Mouse (Mus musculus) stomach, embryonic 15.5 days (tissue): Measurements from ENCODE around the gene Thsd7b. TPM values are rescaled to one million over a fixed set of nuclear protein-coding genes. Genes with fewer than 3 reads are reported as not detected.

ENCODE experiments used
- ATAC-seq: fragments of 200-750 bp; cut with Nextera tagmentation; 2 replicates; pipeline ENCODE4 v1.8.0; 2017; ENCODE audit warnings: low read depth, moderate number of reproducible peaks, moderate TSS enrichment; ENCODE audit not compliant: insufficient read depth, low FRiP score
- H3K27ac ChIP-seq: fragments of 300-500 bp; sonication (generic); 2 replicates; pipeline ENCODE4 v1.5.1; 2015; ENCODE audit warnings: mild to moderate bottlenecking, inconsistent platforms
- H3K27me3 ChIP-seq: fragments of 300-500 bp; sonication (generic); replicated peaks from 2 replicates; pipeline ENCODE4 v1.6.1; 2015; ENCODE audit warnings: inconsistent platforms
- H3K36me3 ChIP-seq: fragments of 300-500 bp; sonication (generic); 2 replicates; pipeline ENCODE4 v1.6.1; 2015; ENCODE audit warnings: inconsistent platforms
- H3K4me1 ChIP-seq: fragments of 300-500 bp; sonication (generic); 2 replicates; pipeline ENCODE4 v1.6.1; 2015; ENCODE audit warnings: inconsistent platforms
- H3K4me2 ChIP-seq: fragments of 300-500 bp; sonication (generic); 2 replicates; pipeline ENCODE4 v1.6.1; 2015; ENCODE audit warnings: mild to moderate bottlenecking, inconsistent platforms
- H3K4me3 ChIP-seq: fragments of 300-500 bp; sonication (generic); replicated peaks from 2 replicates; pipeline ENCODE4 v1.5.1; 2015; ENCODE audit warnings: inconsistent platforms
- H3K9ac ChIP-seq: fragments of 300-500 bp; sonication (generic); 2 replicates; pipeline ENCODE4 v1.6.1; 2015; ENCODE audit warnings: inconsistent platforms
- H3K9me3 ChIP-seq: fragments of 300-500 bp; sonication (generic); 2 replicates; pipeline ENCODE4 v1.6.1; 2016; ENCODE audit warnings: inconsistent platforms
- WGBS: fragments of 180-500 bp; shearing (Covaris S2); methylation state at CpG from one replicate; pipeline ENCODE4 v1.1.7; 2015; 5-methylcytosine and 5-hydroxymethylcytosine counted together
- polyA plus RNA-seq: library from polyadenylated mRNA; unstranded; fragments of >200 nt; fragmentation: Nextera tagmentation; extraction: Ambion mirVana; gene quantifications from 2 replicates; pipeline ENCODE4 v1.2.1, GENCODE M21; 2015

The Thsd7b gene
- polyA plus RNA-seq, 1 experiment from 2014 or later: 0.64 TPM

DNA sequence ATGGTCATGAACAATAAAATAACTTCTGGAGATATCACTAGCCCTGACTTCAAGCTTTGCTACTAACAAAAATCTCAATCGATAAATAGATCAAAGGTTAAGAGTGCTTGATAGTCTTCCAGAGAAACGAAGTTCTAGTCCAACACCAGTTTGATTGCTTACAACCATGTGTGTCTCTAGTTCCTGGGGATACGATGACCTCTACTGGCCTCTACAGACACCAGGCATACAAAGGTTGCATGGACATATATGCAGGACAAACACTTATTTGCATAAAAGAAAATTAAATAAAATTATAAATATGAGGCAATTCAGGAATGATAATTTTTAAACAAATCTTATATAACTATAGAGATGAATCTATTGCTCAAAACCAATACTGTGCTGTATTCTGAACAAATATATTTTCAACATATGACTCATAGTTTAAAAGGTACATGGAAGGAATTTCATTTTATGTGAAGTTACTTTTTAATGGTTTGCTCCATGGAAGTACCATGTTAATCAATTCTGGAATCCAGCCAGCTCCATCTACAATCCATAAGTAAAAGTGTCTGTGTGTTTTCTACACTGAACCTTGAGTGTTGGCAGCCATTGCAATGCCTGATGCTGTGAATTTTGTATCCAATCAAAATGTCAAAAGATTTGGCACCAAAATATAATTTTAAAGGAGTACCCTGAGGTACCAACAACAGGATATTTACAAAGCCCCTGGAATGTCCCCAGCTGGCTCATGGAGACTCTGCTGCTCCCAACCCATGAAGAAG, 793.3 kb downstream of the Thsd7b start:
- H3K27ac ChIP-seq: no peak overlapping the region
- no peak overlapping the region for H3K9ac ChIP-seq
- H3K27me3 ChIP-seq: no peaks in the 10 kb centered on the region
- WGBS: 80% methylated on average over 3 of the region's 3 CpGs
- H3K4me2 ChIP-seq: no peak overlapping the region
- H3K4me1 ChIP-seq: no peaks in the 10 kb centered on the region
- no peaks in the 10 kb centered on the region for H3K9me3 ChIP-seq
- H3K36me3 ChIP-seq: no peaks in the 10 kb centered on the region
- ATAC-seq: no peak
- H3K4me3 ChIP-seq: no peak overlapping the region

GRCm38 (mm10) chr1:130083788-130084187, 810.7 kb downstream of the Thsd7b start:
- WGBS: 66% methylated on average over 2 of the region's 2 CpGs
- Histone ChIP-seq H3K27me3 (no peaks in the 10 kb centered on the region), H3K9ac (no peak overlapping the region), H3K27ac (no peak overlapping the region), H3K36me3 (no peaks in the 10 kb centered on the region), H3K4me2 (no peak overlapping the region), H3K9me3 (no peaks in the 10 kb centered on the region), H3K4me1 (no peaks in the 10 kb centered on the region), H3K4me3 (no peak overlapping the region)
- ATAC-seq: no peak

GRCm38 (mm10) chr1:130085207-130085606, 812.1 kb downstream of the Thsd7b start:
- ATAC-seq: no peak
- Histone ChIP-seq H3K9ac (no peak overlapping the region), H3K27me3 (no peaks in the 10 kb centered on the region), H3K4me1 (no peaks in the 10 kb centered on the region), H3K36me3 (no peaks in the 10 kb centered on the region), H3K9me3 (no peaks in the 10 kb centered on the region), H3K4me2 (no peak overlapping the region), H3K4me3 (no peak overlapping the region), H3K27ac (no peak overlapping the region)
- WGBS: 57% methylated on average over 3 of the region's 3 CpGs

DNA sequence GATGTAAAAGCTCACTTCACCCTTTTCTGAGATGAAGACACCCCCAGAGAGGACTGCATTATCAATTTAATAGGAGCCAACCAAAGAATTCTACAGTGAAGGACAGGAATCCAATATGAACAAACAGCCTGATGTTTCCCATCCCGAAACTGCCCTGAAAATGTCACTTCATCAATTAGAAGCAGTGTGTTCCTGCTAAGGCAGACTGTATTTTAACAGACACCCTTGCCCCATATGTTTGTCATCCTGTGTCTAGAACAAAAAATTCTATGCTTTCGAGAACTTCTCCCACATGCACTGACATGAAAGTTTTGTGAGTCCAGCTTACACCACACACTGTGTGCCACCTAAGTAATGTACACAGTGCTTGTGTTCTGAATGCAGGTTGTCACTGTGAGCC, 812.8 kb downstream of the Thsd7b start:
- Histone ChIP-seq H3K4me2 (no peak overlapping the region), H3K4me1 (no peaks in the 10 kb centered on the region), H3K36me3 (no peaks in the 10 kb centered on the region), H3K27ac (no peak overlapping the region), H3K27me3 (no peaks in the 10 kb centered on the region), H3K4me3 (no peak overlapping the region), H3K9me3 (no peaks in the 10 kb centered on the region), H3K9ac (no peak overlapping the region)
- no peak for ATAC-seq
- 76% methylated on average over 2 of the region's 2 CpGs for WGBS

DNA sequence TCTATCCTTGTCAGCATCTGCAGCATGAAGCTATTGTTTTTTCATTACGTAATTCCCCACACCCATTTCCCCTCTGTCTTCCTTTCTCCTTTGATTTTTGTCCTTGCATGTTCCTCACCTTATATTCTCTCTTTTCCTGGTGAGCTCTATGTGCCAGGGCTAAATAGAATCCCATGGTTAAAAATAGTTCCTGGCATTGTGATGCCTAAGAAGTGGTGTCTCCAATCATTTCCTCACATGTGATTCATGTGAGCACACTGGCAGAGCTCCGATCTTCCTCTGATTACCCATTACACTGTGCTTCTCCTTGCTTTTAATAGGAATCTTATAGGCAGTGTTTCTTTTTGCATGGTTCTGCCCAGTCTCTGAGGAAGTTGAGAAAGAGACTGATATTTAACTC, 826.1 kb downstream of the Thsd7b start:
- WGBS: 76% methylated on average over 2 of the region's 2 CpGs
- no peak overlapping the region for H3K4me3 ChIP-seq
- H3K27ac ChIP-seq: no peak overlapping the region
- no peaks in the 10 kb centered on the region for H3K27me3 ChIP-seq
- no peak for ATAC-seq
- H3K9ac ChIP-seq: no peak overlapping the region
- no peaks in the 10 kb centered on the region for H3K4me1 ChIP-seq
- H3K36me3 ChIP-seq: no peaks in the 10 kb centered on the region
- no peak overlapping the region for H3K4me2 ChIP-seq
- H3K9me3 ChIP-seq: no peaks in the 10 kb centered on the region

GRCm38 (mm10) chr1:130112580-130113314, 839.6 kb downstream of the Thsd7b start:
- Histone ChIP-seq H3K9me3 (no peaks in the 10 kb centered on the region), H3K9ac (no peak overlapping the region), H3K36me3 (no peaks in the 10 kb centered on the region), H3K27ac (no peak overlapping the region), H3K4me2 (no peak overlapping the region), H3K4me3 (no peak overlapping the region), H3K4me1 (no peaks in the 10 kb centered on the region), H3K27me3 (no peaks in the 10 kb centered on the region)
- WGBS: 74% methylated on average over 1 of the region's 1 CpGs
- no peak; the same call in 1 of the 2 replicates for ATAC-seq

GRCm38 (mm10) chr1:130113549-130113948, 840.4 kb downstream of the Thsd7b start:
- WGBS: 94% methylated on average over 2 of the region's 2 CpGs
- H3K9me3 ChIP-seq: no peaks in the 10 kb centered on the region
- no peak overlapping the region for H3K4me3 ChIP-seq
- no peaks in the 10 kb centered on the region for H3K27me3 ChIP-seq
- H3K9ac ChIP-seq: no peak overlapping the region
- no peaks in the 10 kb centered on the region for H3K36me3 ChIP-seq
- no peak overlapping the region for H3K27ac ChIP-seq
- no peaks in the 10 kb centered on the region for H3K4me1 ChIP-seq
- H3K4me2 ChIP-seq: no peak overlapping the region
- ATAC-seq: no peak

GRCm38 (mm10) chr1:130130901-130131300, 857.8 kb downstream of the Thsd7b start:
- no peak for ATAC-seq
- H3K27ac ChIP-seq: no peak overlapping the region
- H3K9me3 ChIP-seq: no peaks in the 10 kb centered on the region
- no peaks in the 10 kb centered on the region for H3K36me3 ChIP-seq
- H3K4me2 ChIP-seq: no peak overlapping the region
- WGBS: 85% methylated on average over 3 of the region's 3 CpGs
- no peak overlapping the region for H3K4me3 ChIP-seq
- no peaks in the 10 kb centered on the region for H3K4me1 ChIP-seq
- no peak overlapping the region for H3K9ac ChIP-seq
- no peaks in the 10 kb centered on the region for H3K27me3 ChIP-seq

DNA sequence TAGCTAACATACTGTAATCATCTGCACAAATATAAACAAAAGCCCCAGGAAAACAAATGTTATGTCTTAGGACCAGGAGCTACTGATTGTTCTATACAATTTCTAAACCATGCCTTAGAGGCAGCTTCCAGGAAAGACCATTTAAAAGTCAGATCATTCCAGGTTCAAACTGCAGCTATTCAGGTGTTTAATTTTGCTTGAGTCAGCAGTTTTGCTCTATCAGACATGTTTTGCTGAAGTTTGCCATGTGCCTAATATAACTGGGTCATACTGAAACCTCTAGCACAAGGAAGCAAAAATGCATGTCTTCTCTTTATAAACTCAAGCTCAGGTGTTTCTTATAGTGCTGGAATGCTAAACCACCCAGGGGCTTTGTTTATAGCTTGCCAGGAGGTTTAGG, 893.1 kb downstream of the Thsd7b start:
- ATAC-seq: no peak
- no peaks in the 10 kb centered on the region for H3K27me3 ChIP-seq
- no peak overlapping the region for H3K27ac ChIP-seq
- no peaks in the 10 kb centered on the region for H3K9me3 ChIP-seq
- no peak overlapping the region for H3K4me2 ChIP-seq
- H3K36me3 ChIP-seq: no peaks in the 10 kb centered on the region
- H3K9ac ChIP-seq: no peak overlapping the region
- no peaks in the 10 kb centered on the region for H3K4me1 ChIP-seq
- no peak overlapping the region for H3K4me3 ChIP-seq

DNA sequence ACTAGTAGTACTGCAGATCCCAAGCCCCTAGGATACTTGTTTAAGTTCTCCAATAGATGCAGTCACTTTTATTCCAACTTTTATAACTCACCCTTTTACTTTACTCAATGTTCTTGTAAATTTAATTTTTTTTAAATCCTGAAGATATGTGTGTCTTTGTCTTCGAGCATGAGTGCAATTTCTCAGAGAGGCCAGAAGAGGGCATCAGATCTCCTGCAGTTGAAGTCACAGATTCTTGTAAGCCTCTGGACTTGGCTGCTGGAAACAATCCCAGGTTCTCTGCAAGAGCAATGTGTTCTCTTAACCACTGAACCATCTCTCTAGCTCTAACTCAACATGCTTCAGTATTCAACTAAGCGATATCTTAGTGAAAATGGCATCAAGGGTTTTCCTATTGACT, 894.2 kb downstream of the Thsd7b start:
- H3K9ac ChIP-seq: no peak overlapping the region
- no peak overlapping the region for H3K4me2 ChIP-seq
- WGBS: 59% methylated on average over 2 of the region's 2 CpGs

DNA sequence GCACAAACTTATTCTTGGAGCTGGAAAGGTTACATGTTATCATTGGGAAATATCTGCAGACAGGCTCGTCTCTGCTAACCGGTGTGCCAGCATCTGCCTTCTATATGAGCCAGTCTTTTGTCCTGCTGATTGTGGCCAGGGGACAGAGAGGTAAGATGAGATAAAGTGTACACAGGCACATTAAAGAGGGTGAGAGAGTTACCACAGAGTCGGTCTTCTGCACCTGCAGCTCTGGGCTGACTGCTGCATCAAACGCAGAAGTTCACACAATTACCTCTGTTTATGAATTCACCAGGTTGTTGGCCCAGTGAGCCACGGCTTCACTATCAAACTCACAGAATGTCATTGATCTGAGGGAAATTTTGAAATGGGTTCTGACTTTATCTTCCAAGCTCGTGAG, 896.8 kb downstream of the Thsd7b start:
- no peaks in the 10 kb centered on the region for H3K27me3 ChIP-seq
- H3K36me3 ChIP-seq: no peaks in the 10 kb centered on the region
- H3K27ac ChIP-seq: no peak overlapping the region
- no peak for ATAC-seq
- H3K9ac ChIP-seq: no peak overlapping the region
- no peak overlapping the region for H3K4me3 ChIP-seq
- H3K4me1 ChIP-seq: no peaks in the 10 kb centered on the region
- H3K4me2 ChIP-seq: no peak overlapping the region
- WGBS: 62% methylated on average over 6 of the region's 6 CpGs
- no peaks in the 10 kb centered on the region for H3K9me3 ChIP-seq

More for the DNA sequence above, 894.2 kb downstream of the Thsd7b start:
- ATAC-seq: no peak
- Histone ChIP-seq H3K36me3 (no peaks in the 10 kb centered on the region), H3K4me1 (no peaks in the 10 kb centered on the region), H3K9me3 (no peaks in the 10 kb centered on the region), H3K4me3 (no peak overlapping the region), H3K27ac (no peak overlapping the region), H3K27me3 (no peaks in the 10 kb centered on the region)

DNA sequence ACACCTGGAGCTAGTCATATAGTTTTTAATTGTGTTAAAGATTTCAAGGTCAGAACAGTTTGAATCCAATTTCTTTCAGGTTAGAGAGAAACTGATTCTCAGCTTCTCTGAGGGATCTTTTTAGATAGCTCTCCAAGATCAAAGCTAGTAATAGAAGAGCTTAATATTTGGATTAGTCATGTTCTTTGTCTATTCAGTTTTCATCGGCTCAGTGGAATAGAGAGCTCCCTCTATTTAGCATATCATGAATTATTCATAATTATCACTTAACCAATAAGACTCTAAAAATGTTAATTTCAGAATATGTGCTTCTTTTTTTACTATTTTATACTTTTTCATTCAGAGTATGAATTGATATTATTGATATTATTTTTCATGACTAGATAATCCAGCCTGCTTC, 897.2 kb downstream of the Thsd7b start:
- no peaks in the 10 kb centered on the region for H3K27me3 ChIP-seq
- WGBS: 77% methylated on average over 1 of the region's 1 CpGs
- no peaks in the 10 kb centered on the region for H3K4me1 ChIP-seq
- no peak overlapping the region for H3K9ac ChIP-seq
- H3K4me2 ChIP-seq: no peak overlapping the region
- H3K4me3 ChIP-seq: no peak overlapping the region
- ATAC-seq: no peak
- H3K36me3 ChIP-seq: no peaks in the 10 kb centered on the region
- H3K27ac ChIP-seq: no peak overlapping the region
- H3K9me3 ChIP-seq: no peaks in the 10 kb centered on the region
